Mouse (Mus musculus): ENCODE results near the gene Kansl2.

Gene Kansl2

GRCm38 (mm10) chr15:98512799-98513321, 21.2 kb downstream of the Kansl2 start:
- peaks cover 5% of the 10 kb centered on the region for H3K36me3 ChIP-seq (ENCODE audit: insufficient read depth, low read length)
- TF ChIP-seq NANOG (IDR thresholded peaks at IDR 0.05; ENCODE audit: borderline replicate concordance, low read length) (no peak), POU5F1 (IDR thresholded peaks at IDR 0.05; ENCODE audit: borderline replicate concordance, low read length) (no peak), CTCF (conservative IDR thresholded peaks at IDR 0.05; ENCODE audit: low read length) (no peak)
- 0 out of 2 replicates have a peak, but pooled peaks cover 5% of the 10 kb centered on the region for H3K27me3 ChIP-seq (ENCODE audit: insufficient read depth, low read length)
- peaks cover 20% of the 10 kb centered on the region for H3K4me1 ChIP-seq (replicated peaks; ENCODE audit: low read depth, low read length)
- no peak overlapping the region for H3K4me3 ChIP-seq (replicated peaks; ENCODE audit: low read length)
- H3K9me3 ChIP-seq (ENCODE audit: low read length), result no peaks in the 10 kb centered on the region

DNA sequence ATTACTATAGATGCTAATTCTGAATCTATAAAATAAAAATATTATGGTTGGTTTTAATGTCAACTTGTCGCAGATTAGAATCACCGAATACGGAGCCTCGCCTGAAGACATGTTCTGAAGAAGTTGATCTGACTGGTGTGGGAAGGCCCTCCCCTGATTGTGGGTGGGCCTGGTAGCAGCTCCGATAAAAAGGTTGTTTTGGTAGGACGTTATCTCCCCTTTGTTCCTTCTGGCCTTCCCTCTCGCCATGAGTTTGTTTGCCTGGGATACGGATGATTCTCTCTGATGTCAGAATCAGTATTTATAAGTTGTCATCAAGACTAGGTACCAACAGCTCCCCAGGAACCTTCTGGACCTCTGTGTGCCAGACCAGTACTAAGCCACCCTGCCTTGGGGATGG, 21.8 kb downstream of the Kansl2 start:
- peaks cover 22% of the 10 kb centered on the region for H3K4me1 ChIP-seq (replicated peaks; ENCODE audit: low read depth, low read length)

DNA sequence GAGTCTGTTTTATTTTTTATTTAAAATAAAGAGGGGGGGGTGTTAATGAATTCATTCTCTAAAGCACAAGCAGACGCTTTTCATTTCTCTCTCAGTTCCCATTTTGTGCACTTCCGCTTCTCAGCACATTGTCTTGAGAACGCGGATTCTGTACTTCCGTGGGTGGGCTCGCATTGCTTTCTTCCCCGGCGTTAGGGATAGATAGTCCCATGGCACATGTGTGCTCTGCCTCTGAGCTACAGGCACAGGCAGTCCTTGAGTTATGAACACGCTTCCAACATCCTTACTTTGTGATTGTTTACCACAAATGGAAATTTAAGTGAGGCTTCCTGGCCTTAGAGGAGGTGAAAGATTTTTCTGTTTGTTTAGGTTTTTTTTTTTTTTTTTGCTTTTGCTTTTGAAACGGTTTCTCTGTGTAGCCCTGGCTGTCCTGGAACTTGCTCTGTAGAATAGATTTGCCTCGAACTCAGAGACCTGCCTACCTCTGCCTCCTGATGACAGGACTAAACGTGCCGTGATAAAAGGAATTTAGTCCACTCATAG, 22.6 kb downstream of the Kansl2 start:
- TF ChIP-seq NANOG (IDR thresholded peaks at IDR 0.05; ENCODE audit: borderline replicate concordance, low read length) (no peak), CTCF (conservative IDR thresholded peaks at IDR 0.05; ENCODE audit: low read length) (no peak), POU5F1 (IDR thresholded peaks at IDR 0.05; ENCODE audit: borderline replicate concordance, low read length) (no peak)
- Histone ChIP-seq H3K4me1 (replicated peaks; ENCODE audit: low read depth, low read length) (peaks cover 16% of the 10 kb centered on the region), H3K27me3 (ENCODE audit: insufficient read depth, low read length) (0 out of 2 replicates have a peak, but pooled peaks cover 5% of the 10 kb centered on the region), H3K4me3 (replicated peaks; ENCODE audit: low read length) (no peak overlapping the region), H3K9me3 (ENCODE audit: low read length) (no peaks in the 10 kb centered on the region), H3K36me3 (ENCODE audit: insufficient read depth, low read length) (no peaks in the 10 kb centered on the region)

More for the DNA sequence above, 21.8 kb downstream of the Kansl2 start:
- no peaks in the 10 kb centered on the region for H3K9me3 ChIP-seq (ENCODE audit: low read length)
- H3K36me3 ChIP-seq (ENCODE audit: insufficient read depth, low read length), result no peaks in the 10 kb centered on the region
- 0 out of 2 replicates have a peak, but pooled peaks cover 5% of the 10 kb centered on the region for H3K27me3 ChIP-seq (ENCODE audit: insufficient read depth, low read length)
- TF ChIP-seq NANOG (IDR thresholded peaks at IDR 0.05; ENCODE audit: borderline replicate concordance, low read length), result no peak
- H3K4me3 ChIP-seq (replicated peaks; ENCODE audit: low read length), result no peak overlapping the region

GRCm38 (mm10) chr15:98510438-98511385, 23.4 kb downstream of the Kansl2 start:
- TF ChIP-seq POU5F1 (IDR thresholded peaks at IDR 0.05; ENCODE audit: borderline replicate concordance, low read length), result no peak
- peak; percentile 61 for TF ChIP-seq CTCF (conservative IDR thresholded peaks at IDR 0.05; ENCODE audit: low read length)

DNA sequence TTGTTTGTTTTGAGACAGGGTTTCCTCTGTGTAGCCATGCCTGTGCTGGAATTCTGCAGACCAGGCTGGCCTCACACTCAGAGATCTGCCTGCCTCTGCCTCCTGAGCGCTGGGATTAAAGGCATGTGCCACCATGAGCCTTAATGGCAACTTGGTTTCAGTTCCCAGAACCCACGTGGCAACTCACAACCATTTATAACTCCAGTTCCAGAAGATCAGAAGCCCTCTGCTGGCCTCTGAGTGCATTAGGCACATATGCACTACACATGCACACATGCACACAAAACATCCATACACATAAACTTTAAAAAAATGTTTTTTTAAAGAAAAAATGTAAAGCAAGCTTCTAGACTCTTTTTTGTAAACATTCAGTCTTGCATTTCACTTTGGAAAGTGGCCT, 24.7 kb downstream of the Kansl2 start:
- Histone ChIP-seq H3K4me3 (replicated peaks; ENCODE audit: low read length) (no peak overlapping the region), H3K36me3 (ENCODE audit: insufficient read depth, low read length) (no peaks in the 10 kb centered on the region), H3K9me3 (ENCODE audit: low read length) (no peaks in the 10 kb centered on the region), H3K27me3 (ENCODE audit: insufficient read depth, low read length) (0 out of 2 replicates have a peak, but pooled peaks cover 5% of the 10 kb centered on the region), H3K4me1 (replicated peaks; ENCODE audit: low read depth, low read length) (peaks cover 20% of the 10 kb centered on the region)
- no peak for TF ChIP-seq CTCF (conservative IDR thresholded peaks at IDR 0.05; ENCODE audit: low read length)
- no peak for TF ChIP-seq NANOG (IDR thresholded peaks at IDR 0.05; ENCODE audit: borderline replicate concordance, low read length)
- TF ChIP-seq POU5F1 (IDR thresholded peaks at IDR 0.05; ENCODE audit: borderline replicate concordance, low read length), result no peak

More at GRCm38 (mm10) chr15:98510438-98511385, 23.4 kb downstream of the Kansl2 start:
- Histone ChIP-seq H3K4me1 (replicated peaks; ENCODE audit: low read depth, low read length) (peaks cover 16% of the 10 kb centered on the region), H3K36me3 (ENCODE audit: insufficient read depth, low read length) (no peaks in the 10 kb centered on the region), H3K27me3 (ENCODE audit: insufficient read depth, low read length) (0 out of 2 replicates have a peak, but pooled peaks cover 5% of the 10 kb centered on the region), H3K9me3 (ENCODE audit: low read length) (no peaks in the 10 kb centered on the region), H3K4me3 (replicated peaks; ENCODE audit: low read length) (peak overlapping the region; percentile 60)

DNA sequence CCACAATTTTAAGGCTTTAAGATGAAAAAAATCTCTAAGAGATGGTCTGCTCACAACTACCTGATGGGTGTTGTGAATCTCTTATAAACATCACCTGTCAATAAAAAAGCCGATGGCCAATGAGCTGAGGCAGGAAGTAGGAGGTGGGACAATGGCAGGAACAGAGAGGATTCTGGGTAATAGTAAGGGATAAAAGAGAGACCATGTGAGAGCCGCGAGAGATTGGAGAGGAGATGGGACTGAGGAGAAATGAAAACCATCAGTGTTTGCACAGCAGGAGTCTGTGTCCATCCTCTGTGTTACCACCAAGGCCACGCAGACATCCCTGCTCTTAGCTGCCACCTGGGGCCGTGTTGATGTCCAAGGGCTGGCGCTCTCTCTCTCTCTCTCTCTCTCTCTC, 26.7 kb downstream of the Kansl2 start:
- H3K36me3 ChIP-seq (ENCODE audit: insufficient read depth, low read length), result no peaks in the 10 kb centered on the region
- H3K27me3 ChIP-seq (ENCODE audit: insufficient read depth, low read length), result 0 out of 2 replicates have a peak, but pooled peaks cover 8% of the 10 kb centered on the region
- no peaks in the 10 kb centered on the region for H3K9me3 ChIP-seq (ENCODE audit: low read length)
- 0 out of 2 replicates have a peak overlapping the region, but pooled peaks have one; percentile 4 for H3K4me3 ChIP-seq (replicated peaks; ENCODE audit: low read length)
- peaks cover 23% of the 10 kb centered on the region for H3K4me1 ChIP-seq (replicated peaks; ENCODE audit: low read depth, low read length)
- no peak for TF ChIP-seq CTCF (conservative IDR thresholded peaks at IDR 0.05; ENCODE audit: low read length)
- TF ChIP-seq POU5F1 (IDR thresholded peaks at IDR 0.05; ENCODE audit: borderline replicate concordance, low read length), result no peak
- no peak for TF ChIP-seq NANOG (IDR thresholded peaks at IDR 0.05; ENCODE audit: borderline replicate concordance, low read length)

GRCm38 (mm10) chr15:98506253-98506957, 27.7 kb downstream of the Kansl2 start:
- H3K9me3 ChIP-seq (ENCODE audit: low read length), result no peaks in the 10 kb centered on the region
- no peaks in the 10 kb centered on the region for H3K36me3 ChIP-seq (ENCODE audit: insufficient read depth, low read length)
- no peak overlapping the region for H3K4me3 ChIP-seq (replicated peaks; ENCODE audit: low read length)
- peaks cover 23% of the 10 kb centered on the region for H3K4me1 ChIP-seq (replicated peaks; ENCODE audit: low read depth, low read length)
- TF ChIP-seq NANOG (IDR thresholded peaks at IDR 0.05; ENCODE audit: borderline replicate concordance, low read length) (no peak), CTCF (conservative IDR thresholded peaks at IDR 0.05; ENCODE audit: low read length) (0 out of 2 replicates have a peak, but pooled peaks have one; percentile 6), POU5F1 (IDR thresholded peaks at IDR 0.05; ENCODE audit: borderline replicate concordance, low read length) (no peak)
- H3K27me3 ChIP-seq (ENCODE audit: insufficient read depth, low read length), result 0 out of 2 replicates have a peak, but pooled peaks cover 9% of the 10 kb centered on the region

DNA sequence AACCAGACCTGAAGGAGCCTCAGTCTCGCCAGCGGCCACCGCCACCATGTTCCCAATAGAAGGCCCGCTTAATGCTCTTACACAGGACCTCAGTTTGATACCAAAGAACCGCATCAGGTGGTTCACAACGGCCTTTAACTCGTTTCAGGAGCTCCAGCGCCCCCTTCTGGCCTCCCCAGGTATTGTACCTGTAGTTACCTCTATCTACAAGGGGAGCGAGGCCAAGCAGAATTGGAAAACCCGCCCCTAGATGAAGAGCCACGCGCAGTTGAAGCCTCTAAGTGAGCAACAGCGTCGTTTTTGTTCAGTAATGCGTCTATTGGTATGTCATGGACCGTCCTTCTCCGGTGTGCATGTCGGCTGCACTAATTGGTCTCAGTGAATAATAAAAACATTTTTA, 29.6 kb downstream of the Kansl2 start:
- Histone ChIP-seq H3K36me3 (ENCODE audit: insufficient read depth, low read length) (no peaks in the 10 kb centered on the region), H3K4me1 (replicated peaks; ENCODE audit: low read depth, low read length) (peaks cover 14% of the 10 kb centered on the region), H3K9me3 (ENCODE audit: low read length) (no peaks in the 10 kb centered on the region), H3K27me3 (ENCODE audit: insufficient read depth, low read length) (peaks cover 18% of the 10 kb centered on the region), H3K4me3 (replicated peaks; ENCODE audit: low read length) (no peak overlapping the region)
- TF ChIP-seq POU5F1 (IDR thresholded peaks at IDR 0.05; ENCODE audit: borderline replicate concordance, low read length) (no peak), CTCF (conservative IDR thresholded peaks at IDR 0.05; ENCODE audit: low read length) (peak; percentile 91)
